Mouse (Mus musculus) myocyte (in vitro differentiated cells): ENCODE data around the gene Acsm5.

Source experiments
- CEBPB ChIP-seq: IDR thresholded peaks from 2 replicates; pipeline ENCODE4 v1.6.1; 2011; ENCODE audit warnings: mild to moderate bottlenecking, moderate library complexity; ENCODE audit not compliant: poor library complexity, insufficient read depth, severe bottlenecking
- E2F4 ChIP-seq: IDR thresholded peaks from one replicate; pipeline ENCODE4 v1.6.1; 2011; ENCODE audit warnings: mild to moderate bottlenecking, control low read depth, moderate library complexity; ENCODE audit not compliant: insufficient read depth
- MYOD1 ChIP-seq, 3 experiments: IDR thresholded peaks; one replicate each; pipeline ENCODE4 v1.6.1; 2011; ENCODE audit warnings: control low read depth in 2 of 3, low read depth in 2 of 3, mild to moderate bottlenecking in 2 of 3, moderate library complexity in 1 of 3; ENCODE audit not compliant: insufficient read length in 2 of 3, control insufficient read depth in 1 of 3
- MYOG ChIP-seq, 3 experiments: IDR thresholded peaks; one replicate each; pipeline ENCODE4 v1.6.1; 2011; ENCODE audit warnings: control low read depth in 2 of 3, low read depth in 2 of 3, mild to moderate bottlenecking in 2 of 3; ENCODE audit not compliant: insufficient read length in 2 of 3, control insufficient read depth in 1 of 3, insufficient read depth in 1 of 3
- POLR2A ChIP-seq: IDR thresholded peaks from one replicate; pipeline ENCODE4 v1.6.1; 2011; ENCODE audit warnings: low read depth, mild to moderate bottlenecking, control low read depth, moderate library complexity; ENCODE audit not compliant: insufficient read length
- POLR2AphosphoS2 ChIP-seq: IDR thresholded peaks from one replicate; pipeline ENCODE4 v1.6.1; 2011; ENCODE audit warnings: low read depth, control low read depth; ENCODE audit not compliant: insufficient read length
- REST ChIP-seq: IDR thresholded peaks from one replicate; pipeline ENCODE4 v1.6.1; 2011; ENCODE audit warnings: mild to moderate bottlenecking, control low read depth, moderate library complexity; ENCODE audit not compliant: insufficient read depth, insufficient read length
- SRF ChIP-seq: IDR thresholded peaks from one replicate; pipeline ENCODE4 v1.6.1; 2011; ENCODE audit warnings: low read depth; ENCODE audit not compliant: control insufficient read depth, insufficient read length
- TCF3 ChIP-seq: IDR thresholded peaks from one replicate; pipeline ENCODE4 v1.6.1; 2011; ENCODE audit warnings: low read depth, control low read depth; ENCODE audit not compliant: insufficient read length
- USF1 ChIP-seq: IDR thresholded peaks from one replicate; pipeline ENCODE4 v1.6.1; 2011; ENCODE audit warnings: low read depth, mild to moderate bottlenecking, control low read depth, moderate library complexity

DNA sequence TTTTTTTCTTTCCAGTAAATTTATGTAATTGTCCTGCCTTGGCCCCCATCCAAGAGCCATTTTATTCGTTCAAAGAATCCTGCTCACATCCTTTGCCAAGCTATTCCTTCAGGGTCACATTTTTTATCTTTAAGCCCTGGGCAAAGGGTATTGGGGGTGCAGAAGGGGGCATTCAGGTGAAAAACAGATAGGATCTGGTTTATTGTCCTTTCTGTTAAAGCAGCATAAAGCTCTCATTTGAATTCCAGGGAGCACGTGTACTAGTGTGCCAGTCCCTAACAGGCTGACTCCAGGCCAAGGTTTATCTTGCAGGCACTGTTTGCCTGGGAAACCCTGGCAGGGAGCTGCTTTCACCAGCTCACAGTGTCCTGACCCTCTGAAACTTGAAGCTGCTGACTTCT, 6.6 kb downstream of the Acsm5 start:
- TF ChIP-seq POLR2A, result no peak
- no peak for TF ChIP-seq CEBPB
- no peak for TF ChIP-seq REST
- no peak for TF ChIP-seq E2F4
- no peak for TF ChIP-seq MYOG (IDR thresholded peaks at IDR 0.05; ENCODE audit: control insufficient read depth in 1 of 3, insufficient read depth in 1 of 3, insufficient read length in 2 of 3, low read depth in 2 of 3)
- no peak for TF ChIP-seq SRF
- TF ChIP-seq USF1, result no peak
- TF ChIP-seq TCF3, result no peak
- no peak for TF ChIP-seq POLR2AphosphoS2
- no peak for TF ChIP-seq MYOD1 (IDR thresholded peaks at IDR 0.05; ENCODE audit: control insufficient read depth in 1 of 3, insufficient read length in 2 of 3, low read depth in 2 of 3)
